Mouse (Mus musculus) embryo, embryonic 11 days (tissue): ENCODE results near the gene Sox18.

ENCODE experiments used
- DNase-seq: peaks from one replicate; pipeline ENCODE4 v3.0.0-alpha.2; 2015

The Sox18 gene

GRCm38 (mm10) chr2:181679951-181680715 lies 8.7 kb upstream of the Sox18 start, which contains the start of gene Tcea2:
TSS of gene Tcea2 (plus strand) at chr2:181680310.
- peak; percentile 87 for DNase-seq

- DNase-seq: peak; percentile 90
These were observed 7.3 kb upstream of the Sox18 start for GRCm38 (mm10) chr2:181678780-181679179.

GRCm38 (mm10) chr2:181677755-181678098 lies 6.3 kb upstream of the Sox18 start:
- no peak for DNase-seq

- no peak for DNase-seq
These were observed 5.8 kb upstream of the Sox18 start for GRCm38 (mm10) chr2:181677096-181677754.

- DNase-seq: peak; percentile 63
These were observed 5.0 kb upstream of the Sox18 start for GRCm38 (mm10) chr2:181676424-181676823.

- DNase-seq: peak; percentile 81
These were observed 4.0 kb upstream of the Sox18 start for GRCm38 (mm10) chr2:181675454-181675853.

GRCm38 (mm10) chr2:181674934-181675333 lies 3.5 kb upstream of the Sox18 start:
- DNase-seq: no peak

- DNase-seq: peak; percentile 49
These were observed 2.1 kb upstream of the Sox18 start for GRCm38 (mm10) chr2:181673501-181673900.

GRCm38 (mm10) chr2:181671984-181672383 lies 544 bp upstream of the Sox18 start:
- no peak for DNase-seq

GRCm38 (mm10) chr2:181670913-181671311 lies 528 bp downstream of the Sox18 start:
- DNase-seq: no peak

- peak; percentile 52 for DNase-seq
These were observed 1.0 kb downstream of the Sox18 start for GRCm38 (mm10) chr2:181670285-181670912.

- no peak for DNase-seq
These were observed 8.2 kb downstream of the Sox18 start for GRCm38 (mm10) chr2:181663298-181663630.

- DNase-seq: no peak
These were observed 8.7 kb downstream of the Sox18 start for GRCm38 (mm10) chr2:181662620-181663297.

- DNase-seq: peak; percentile 75
These were observed 11.8 kb downstream of the Sox18 start for GRCm38 (mm10) chr2:181659609-181660055.

- peak; percentile 60 for DNase-seq
These were observed 12.4 kb downstream of the Sox18 start for GRCm38 (mm10) chr2:181658930-181659555.

- no peak for DNase-seq
These were observed 12.9 kb downstream of the Sox18 start for GRCm38 (mm10) chr2:181658528-181658927.

GRCm38 (mm10) chr2:181657441-181657840 lies 14.0 kb downstream of the Sox18 start:
- DNase-seq: no peak

- DNase-seq: no peak
These were observed 14.7 kb downstream of the Sox18 start, which contains the start of gene Gm29797 for GRCm38 (mm10) chr2:181656734-181657133. TSS of gene Gm29797 (plus strand) at chr2:181657034.

- no peak for DNase-seq
These were observed 17.9 kb downstream of the Sox18 start for GRCm38 (mm10) chr2:181653523-181653922.

GRCm38 (mm10) chr2:181653065-181653464 lies 18.4 kb downstream of the Sox18 start:
- no peak for DNase-seq

GRCm38 (mm10) chr2:181648926-181649325 lies 22.5 kb downstream of the Sox18 start:
- no peak for DNase-seq

GRCm38 (mm10) chr2:181646626-181647472 lies 24.6 kb downstream of the Sox18 start:
- DNase-seq: no peak
